Mouse (Mus musculus): ENCODE data around the gene Zfp865. TPM values are rescaled to one million over a fixed set of nuclear protein-coding genes. Genes with fewer than 3 reads are reported as not detected.

Zfp865 gene
- total and polyA plus RNA-seq, 3 experiments = 4.0 to 21.0 (median 12.3) TPM

- Histone ChIP-seq H3K27ac (ENCODE audit: insufficient read depth, low read depth) (peak within 1 kb of the TSS; percentile 87), H3K27me3 (replicated peaks) (no peaks in the 10 kb centered on the region), H3K79me2 (replicated peaks; ENCODE audit: control insufficient read depth, extremely low read depth, insufficient read depth, poor library complexity, severe bottlenecking) (0 out of 2 replicates have a peak, but pooled peaks cover 5% of the 10 kb centered on the region), H3K9me3 (replicated peaks; ENCODE audit: low read length) (no peaks in the 10 kb centered on the region), H3K36me3 (replicated peaks in 1 of 2; ENCODE audit: control insufficient read depth in 1 of 2, insufficient read depth in 1 of 2, low read length in 1 of 2) (peaks cover 3 to 39% of the 10 kb centered on the region in 2 experiments), H3K4me2 (ENCODE audit: insufficient read depth, low read depth, poor library complexity, severe bottlenecking) (peak within 1 kb of the TSS; percentile 89), H3K4me3 (replicated peaks in 1 of 3; ENCODE audit: low read depth in 2 of 3, low read length in 2 of 3, poor library complexity in 1 of 3) (peak within 1 kb of the TSS; percentile 57 to 90 (median 83)), H3K9ac (ENCODE audit: insufficient read depth, low read depth) (peak within 1 kb of the TSS; percentile 96), H3K4me1 (ENCODE audit: control insufficient read depth in 1 of 2, insufficient read depth in 2 of 2) (peaks cover 4 to 17% of the 10 kb centered on the region in 2 experiments)
- DNase-seq (ENCODE audit: extremely low read depth) = peak; percentile 86
- dilution Hi-C loops (cut with MboI; ENCODE audit: extremely low pct_ligation_motif_present, extremely low pct_unique_long_range_greater_than_20kb, low sequenced_read_pairs) = no loop called here
- in situ Hi-C loops (cut with MboI; ENCODE audit: low pct_ligation_motif_present, low pct_unique_long_range_greater_than_20kb, low sequenced_read_pairs) = no loop called here
- TF ChIP-seq HCFC1 (IDR thresholded peaks at IDR 0.05; ENCODE audit: low read depth, low read length) = peak; percentile 67
- no peak for TF ChIP-seq MAFK (IDR thresholded peaks at IDR 0.05; ENCODE audit: insufficient replicate concordance, low read length)
- TF ChIP-seq ZNF384 (IDR thresholded peaks at IDR 0.05; ENCODE audit: low read depth, low read length) = no peak
- TF ChIP-seq BHLHE40 (IDR thresholded peaks at IDR 0.05; ENCODE audit: low read depth, low read length) = no peak
- TF ChIP-seq MXI1 (IDR thresholded peaks at IDR 0.05; ENCODE audit: low read depth, low read length) = peak; percentile 43; the same call in 1 of the 2 replicates
- TF ChIP-seq RAD21 (IDR thresholded peaks at IDR 0.05; ENCODE audit: low read depth, low read length) = no peak
- no peak for TF ChIP-seq SMC3 (IDR thresholded peaks at IDR 0.05; ENCODE audit: low read depth, low read length)
- TF ChIP-seq CTCF (conservative IDR thresholded peaks at IDR 0.05 in 1 of 2, IDR thresholded peaks at IDR 0.05 in 1 of 2; ENCODE audit: low read depth in 2 of 2, low read length in 2 of 2) = no peak
- TF ChIP-seq ETS1 (conservative IDR thresholded peaks at IDR 0.05; ENCODE audit: low read depth, low read length) = no peak; the same call in 1 of the 2 replicates
- TF ChIP-seq POLR2AphosphoS2 (IDR thresholded peaks at IDR 0.05; ENCODE audit: low read depth, low read length) = peak; percentile 83; the same call in 1 of the 2 replicates
- no peak for TF ChIP-seq JUN (IDR thresholded peaks at IDR 0.05; ENCODE audit: insufficient read depth, low read depth, low read length)
- no peak for TF ChIP-seq JUND (conservative IDR thresholded peaks at IDR 0.05; ENCODE audit: low read depth, low read length)
- TF ChIP-seq USF2 (conservative IDR thresholded peaks at IDR 0.05; ENCODE audit: low read depth, low read length) = no peak
- 0 out of 2 replicates have a peak, but pooled peaks have one; percentile 42 for TF ChIP-seq KAT2A (IDR thresholded peaks at IDR 0.05; ENCODE audit: insufficient replicate concordance, low read length)
- TF ChIP-seq ZMIZ1 (IDR thresholded peaks at IDR 0.05; ENCODE audit: low read depth, low read length) = no peak
- TF ChIP-seq ELF1 (IDR thresholded peaks at IDR 0.05; ENCODE audit: low read depth, low read length) = peak; percentile 62
- TF ChIP-seq MEF2A (IDR thresholded peaks at IDR 0.05; ENCODE audit: borderline replicate concordance, low read depth, low read length) = 0 out of 2 replicates have a peak, but pooled peaks have one; percentile 30
- TF ChIP-seq USF1 (IDR thresholded peaks at IDR 0.05; ENCODE audit: low read depth, low read length) = no peak
- no peak; the same call in 1 of the 2 replicates for TF ChIP-seq IRF4 (IDR thresholded peaks at IDR 0.05; ENCODE audit: low read depth, low read length)
- TF ChIP-seq TBP (conservative IDR thresholded peaks at IDR 0.05; ENCODE audit: low read depth, low read length) = no peak
- peak; percentile 89 for TF ChIP-seq POLR2A (IDR thresholded peaks at IDR 0.05; ENCODE audit: low read depth, low read length)
- no peak for TF ChIP-seq CHD1 (IDR thresholded peaks at IDR 0.05; ENCODE audit: low read depth, low read length)
- TF ChIP-seq ZKSCAN1 (IDR thresholded peaks at IDR 0.05; ENCODE audit: borderline replicate concordance, low read depth, low read length) = no peak
- TF ChIP-seq PAX5 (IDR thresholded peaks at IDR 0.05; ENCODE audit: low read length) = no peak
- TF ChIP-seq MAX (IDR thresholded peaks at IDR 0.05; ENCODE audit: low read length) = peak; percentile 24; the same call in 1 of the 2 replicates
- no peak for TF ChIP-seq EP300 (IDR thresholded peaks at IDR 0.05; ENCODE audit: low read length)
- TF ChIP-seq MYC (IDR thresholded peaks at IDR 0.05; ENCODE audit: low read depth, low read length) = peak; percentile 41; the same call in 1 of the 2 replicates
- TF ChIP-seq TCF12 (IDR thresholded peaks at IDR 0.05; ENCODE audit: low read depth, low read length) = peak; percentile 76; the same call in 1 of the 2 replicates
- no peak for TF ChIP-seq ZC3H11A (IDR thresholded peaks at IDR 0.05; ENCODE audit: low read depth, low read length)
- TF ChIP-seq SIN3A (IDR thresholded peaks at IDR 0.05; ENCODE audit: low read length) = peak; percentile 66; the same call in 1 of the 2 replicates
- TF ChIP-seq NRF1 (IDR thresholded peaks at IDR 0.05; ENCODE audit: low read depth, low read length) = peak; percentile 96
- peak; percentile 27; the same call in 1 of the 2 replicates for TF ChIP-seq E2F4 (IDR thresholded peaks at IDR 0.05; ENCODE audit: insufficient replicate concordance, low read depth, low read length)
- TF ChIP-seq UBTF (IDR thresholded peaks at IDR 0.05; ENCODE audit: low read depth, low read length) = no peak; the same call in 1 of the 2 replicates
- peak; percentile 75; the same call in 1 of the 2 replicates for TF ChIP-seq MAZ (IDR thresholded peaks at IDR 0.05; ENCODE audit: low read depth, low read length)
- TF ChIP-seq CHD2 (IDR thresholded peaks at IDR 0.05; ENCODE audit: low read length) = no peak
- TF ChIP-seq NELFE (IDR thresholded peaks at IDR 0.05; ENCODE audit: low read depth, low read length) = peak; percentile 87
- TF ChIP-seq RCOR1 (conservative IDR thresholded peaks at IDR 0.05; ENCODE audit: low read depth, low read length) = no peak
- no peak for TF ChIP-seq GABPA (IDR thresholded peaks at IDR 0.05; ENCODE audit: insufficient replicate concordance, low read depth, low read length)
Observed at GRCm38 (mm10) chr7:5038109-5038732, 18.0 kb downstream of the Zfp865 start, which contains the start of gene Zfp784. TSS of gene Zfp784 (minus strand) at chr7:5038446.
